Mouse (Mus musculus) hindbrain, embryonic 13.5 days (tissue): ENCODE data around the gene Utrn. TPM values are rescaled to one million over a fixed set of nuclear protein-coding genes. Genes with fewer than 3 reads are reported as not detected.
A peak's percentile ranks its signal among the peaks of the same experiment; 100 is the strongest.

Source experiments
- ATAC-seq: fragments of 200-750 bp; cut with Nextera tagmentation; 2 replicates; pipeline ENCODE4 v1.8.0; 2017; ENCODE audit warnings: moderate TSS enrichment; ENCODE audit not compliant: low FRiP score
- H3K27ac ChIP-seq: fragments of 300-500 bp; sonication (generic); 2 replicates; pipeline ENCODE4 v1.5.1; 2015; ENCODE audit warnings: inconsistent platforms, mild to moderate bottlenecking, moderate library complexity
- H3K27me3 ChIP-seq: fragments of 300-500 bp; sonication (generic); 2 replicates; pipeline ENCODE4 v1.6.1; 2015; ENCODE audit warnings: mild to moderate bottlenecking, inconsistent platforms
- H3K36me3 ChIP-seq: fragments of 300-500 bp; sonication (generic); 2 replicates; pipeline ENCODE4 v1.6.1; 2015; ENCODE audit warnings: mild to moderate bottlenecking, inconsistent platforms
- H3K4me1 ChIP-seq: fragments of 300-500 bp; sonication (generic); replicated peaks from 2 replicates; pipeline ENCODE4 v1.6.1; 2015; ENCODE audit warnings: inconsistent platforms
- H3K4me2 ChIP-seq: fragments of 300-500 bp; sonication (generic); 2 replicates; pipeline ENCODE4 v1.6.1; 2015; ENCODE audit warnings: inconsistent platforms, mild to moderate bottlenecking, moderate library complexity
- H3K4me3 ChIP-seq: fragments of 300-500 bp; sonication (generic); 2 replicates; pipeline ENCODE4 v1.5.1; 2015; ENCODE audit warnings: mild to moderate bottlenecking, inconsistent platforms
- H3K9ac ChIP-seq: fragments of 300-500 bp; sonication (generic); 2 replicates; pipeline ENCODE4 v1.6.1; 2015; ENCODE audit warnings: mild to moderate bottlenecking, inconsistent platforms
- H3K9me3 ChIP-seq: fragments of 300-500 bp; sonication (generic); 2 replicates; pipeline ENCODE4 v1.6.1; 2016; ENCODE audit warnings: inconsistent platforms
- WGBS: fragments of 180-500 bp; shearing (Covaris S2); methylation state at CpG from one replicate; pipeline ENCODE4 v1.1.7; 2015; 5-methylcytosine and 5-hydroxymethylcytosine counted together
- polyA plus RNA-seq: library from polyadenylated mRNA; unstranded; fragments of >200 nt; fragmentation: Nextera tagmentation; extraction: Ambion mirVana; gene quantifications from 2 replicates; pipeline ENCODE4 v1.2.1, GENCODE M21; 2015

The Utrn gene
- polyA plus RNA-seq, 1 experiment from 2014 or later: 31.4 TPM

DNA sequence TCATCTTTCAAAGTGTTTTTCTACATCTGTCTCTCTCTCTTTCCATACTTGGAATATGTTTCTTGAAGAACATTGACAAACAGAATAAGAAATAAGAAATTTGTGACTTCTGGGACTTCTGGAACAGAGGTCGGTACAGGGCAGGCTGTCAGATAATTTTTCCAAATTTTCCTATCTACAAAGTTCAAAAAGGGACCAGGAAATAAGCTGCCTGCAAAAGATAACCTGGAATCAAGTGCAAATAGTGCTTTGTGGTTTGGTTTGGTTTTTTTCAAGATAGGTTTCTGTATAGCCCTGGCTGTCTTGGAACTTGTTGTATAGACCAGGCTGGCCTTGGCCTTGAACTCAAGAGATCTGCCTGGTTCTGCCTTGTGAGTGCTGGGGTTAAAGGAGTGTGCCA, 490.0 kb downstream of the Utrn start:
- no peak overlapping the region for H3K27ac ChIP-seq
- no peak overlapping the region for H3K4me3 ChIP-seq
- no peaks in the 10 kb centered on the region for H3K27me3 ChIP-seq
- no peaks in the 10 kb centered on the region for H3K36me3 ChIP-seq
- H3K4me1 ChIP-seq: no peaks in the 10 kb centered on the region
- no peak overlapping the region for H3K4me2 ChIP-seq
- no peak overlapping the region for H3K9ac ChIP-seq
- H3K9me3 ChIP-seq: no peaks in the 10 kb centered on the region
- no peak for ATAC-seq
- WGBS: 97% methylated on average over 1 of the region's 1 CpGs

- WGBS: 65% methylated on average over 3 of the region's 3 CpGs
Observed at GRCm38 (mm10) chr10:12377727-12378126, 491.4 kb downstream of the Utrn start.

DNA sequence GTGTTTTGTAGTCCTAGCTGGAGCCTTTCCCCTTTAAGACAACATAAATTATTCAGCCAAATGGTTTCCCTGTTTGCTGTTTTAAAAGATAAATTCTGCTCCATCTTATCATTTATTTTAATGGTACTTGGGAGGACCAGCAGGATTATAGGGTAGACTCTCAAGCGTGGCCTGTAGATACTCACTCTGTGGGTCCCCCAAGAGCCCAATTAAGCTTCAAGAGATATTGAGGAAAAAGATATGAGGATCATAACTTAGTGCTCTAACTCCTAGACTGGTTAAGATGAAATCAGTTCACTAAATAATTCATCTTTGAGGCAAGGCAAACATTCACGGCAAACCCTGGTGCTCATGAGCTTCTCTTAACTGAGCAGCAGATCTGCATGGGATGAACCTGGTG, 493.1 kb downstream of the Utrn start:
- WGBS: 82% methylated on average over 2 of the region's 2 CpGs
- Histone ChIP-seq H3K4me2 (no peak overlapping the region), H3K9me3 (no peaks in the 10 kb centered on the region), H3K4me3 (no peak overlapping the region), H3K4me1 (no peaks in the 10 kb centered on the region), H3K27ac (no peak overlapping the region), H3K27me3 (no peaks in the 10 kb centered on the region), H3K9ac (no peak overlapping the region), H3K36me3 (no peaks in the 10 kb centered on the region)
- peak; percentile 59; the same call in 1 of the 2 replicates for ATAC-seq

More at GRCm38 (mm10) chr10:12377727-12378126, 491.4 kb downstream of the Utrn start:
- Histone ChIP-seq H3K27me3 (no peaks in the 10 kb centered on the region), H3K27ac (no peak overlapping the region), H3K4me1 (no peaks in the 10 kb centered on the region), H3K4me3 (no peak overlapping the region), H3K9me3 (no peaks in the 10 kb centered on the region), H3K4me2 (no peak overlapping the region), H3K36me3 (no peaks in the 10 kb centered on the region), H3K9ac (no peak overlapping the region)
- no peak for ATAC-seq

- Histone ChIP-seq H3K9ac (no peak overlapping the region), H3K27me3 (no peaks in the 10 kb centered on the region), H3K4me3 (no peak overlapping the region), H3K4me1 (no peaks in the 10 kb centered on the region), H3K4me2 (no peak overlapping the region), H3K9me3 (no peaks in the 10 kb centered on the region), H3K27ac (no peak overlapping the region), H3K36me3 (no peaks in the 10 kb centered on the region)
- no peak; the same call in 1 of the 2 replicates for ATAC-seq
- WGBS: 100% methylated on average over 1 of the region's 1 CpGs
Observed at GRCm38 (mm10) chr10:12374741-12375140, 494.4 kb downstream of the Utrn start.

- no peak overlapping the region for H3K4me3 ChIP-seq
- 88% methylated on average over 4 of the region's 4 CpGs for WGBS
- H3K4me2 ChIP-seq: no peak overlapping the region
- no peaks in the 10 kb centered on the region for H3K9me3 ChIP-seq
- H3K27me3 ChIP-seq: no peaks in the 10 kb centered on the region
- no peak overlapping the region for H3K27ac ChIP-seq
- H3K4me1 ChIP-seq: no peaks in the 10 kb centered on the region
- ATAC-seq: no peak
- H3K9ac ChIP-seq: no peak overlapping the region
- H3K36me3 ChIP-seq: no peaks in the 10 kb centered on the region
Observed at GRCm38 (mm10) chr10:12354556-12354955, 514.6 kb downstream of the Utrn start.

DNA sequence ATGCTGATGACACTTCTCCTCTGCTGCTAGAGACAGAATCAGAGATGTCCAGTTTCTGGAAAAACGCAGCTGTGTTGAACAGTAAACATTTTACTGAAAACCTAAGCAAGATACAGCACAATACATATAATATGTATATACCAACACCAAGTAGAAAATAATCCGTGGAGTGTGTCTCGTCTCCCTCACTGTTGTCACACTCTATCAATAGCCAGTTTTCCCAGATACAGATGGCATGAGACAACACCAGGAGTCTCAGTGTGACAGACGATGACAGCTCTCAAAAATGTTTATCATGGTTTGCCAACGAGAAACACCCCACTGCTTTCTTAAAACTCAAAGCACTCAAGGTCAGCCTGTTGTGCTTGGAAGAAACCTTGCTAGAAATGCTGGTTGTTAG, 515.1 kb downstream of the Utrn start:
- Histone ChIP-seq H3K4me3 (no peak overlapping the region), H3K36me3 (no peaks in the 10 kb centered on the region), H3K9me3 (no peaks in the 10 kb centered on the region), H3K9ac (no peak overlapping the region), H3K4me2 (no peak overlapping the region), H3K27me3 (no peaks in the 10 kb centered on the region), H3K4me1 (no peaks in the 10 kb centered on the region), H3K27ac (no peak overlapping the region)
- 76% methylated on average over 5 of the region's 5 CpGs for WGBS
- ATAC-seq: no peak

DNA sequence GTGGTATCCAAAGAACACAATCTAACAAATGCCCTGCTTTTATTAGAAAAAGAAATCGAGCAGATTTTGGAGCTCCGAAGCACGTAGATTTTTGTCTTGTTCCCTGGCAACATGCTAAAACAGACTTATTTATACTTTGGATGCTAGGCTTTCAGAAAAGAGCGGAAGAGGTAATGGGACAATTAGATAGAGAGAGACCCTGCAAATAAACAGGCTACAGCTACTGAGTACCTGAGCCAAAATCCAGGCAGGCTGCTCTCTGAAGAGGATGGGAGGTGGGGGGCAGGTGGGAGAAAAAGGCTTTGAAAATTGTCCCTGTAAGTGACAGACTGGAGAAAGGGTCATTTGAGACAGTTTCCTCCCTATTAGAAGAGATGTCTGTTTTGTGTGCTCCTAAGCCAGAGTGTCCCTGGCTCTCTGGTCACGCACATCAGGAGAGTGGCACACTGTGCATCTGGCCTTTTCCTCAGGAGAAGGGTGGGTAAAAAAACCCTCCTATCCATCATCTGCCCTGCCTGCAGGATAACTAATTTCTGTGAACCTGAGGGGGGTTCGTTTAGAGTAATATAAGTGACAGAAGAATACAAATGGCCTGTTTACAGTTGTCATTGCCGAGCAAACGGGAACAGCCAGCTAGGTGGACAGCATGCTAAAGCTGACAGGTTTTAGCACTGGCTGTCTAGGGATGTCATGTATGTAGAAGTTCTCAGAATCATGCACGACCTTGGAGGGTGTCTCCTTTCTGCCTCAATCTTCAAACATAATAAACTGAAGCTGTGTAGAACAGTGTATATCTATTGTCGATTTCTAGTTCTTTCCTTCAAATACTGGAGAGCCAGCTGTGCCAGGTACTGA, 529.2 kb downstream of the Utrn start:
- Histone ChIP-seq H3K27me3 (no peaks in the 10 kb centered on the region), H3K36me3 (no peaks in the 10 kb centered on the region), H3K4me3 (no peak overlapping the region), H3K4me1 (peaks cover 15% of the 10 kb centered on the region), H3K27ac (no peak overlapping the region; the same call in 1 of the 2 replicates), H3K9ac (no peak overlapping the region), H3K4me2 (no peak overlapping the region), H3K9me3 (no peaks in the 10 kb centered on the region)
- WGBS: 60% methylated on average over 10 of the region's 10 CpGs
- peak; percentile 67; the same call in 1 of the 2 replicates for ATAC-seq

DNA sequence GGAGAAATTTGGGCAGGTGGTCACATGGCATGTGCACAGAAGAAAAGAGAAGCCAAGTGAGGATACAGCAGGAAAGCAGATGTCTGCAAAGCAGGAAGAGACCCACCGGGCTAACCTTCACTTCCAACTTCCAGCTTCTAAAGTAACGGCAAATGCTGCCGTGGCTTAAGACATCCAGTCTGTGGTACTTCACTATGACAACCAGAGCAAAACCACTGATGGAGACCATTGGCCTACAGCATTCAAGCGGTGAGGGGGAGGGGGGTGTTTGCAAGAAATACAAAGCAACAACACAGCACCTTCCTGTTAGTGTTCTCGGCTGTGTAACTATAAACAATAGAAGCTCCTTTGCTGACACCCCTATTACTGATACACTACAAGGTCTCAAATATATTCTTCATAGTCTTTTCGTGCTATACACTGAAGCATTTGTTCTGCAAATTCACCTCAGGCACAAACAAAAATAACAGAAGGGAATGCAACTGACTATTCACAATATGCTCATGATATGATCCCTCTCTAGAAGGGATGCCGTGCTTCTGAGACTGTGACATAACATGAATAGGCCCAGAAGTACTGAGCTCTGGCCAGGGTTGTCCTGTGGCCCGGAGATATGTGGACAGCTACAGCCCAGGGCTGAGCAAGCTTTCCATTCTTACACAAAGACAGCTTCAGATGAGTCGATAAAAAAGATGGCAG, 530.0 kb downstream of the Utrn start:
- no peak overlapping the region for H3K4me3 ChIP-seq
- no peak overlapping the region for H3K27ac ChIP-seq
- no peaks in the 10 kb centered on the region for H3K36me3 ChIP-seq
- H3K27me3 ChIP-seq: no peaks in the 10 kb centered on the region
- peaks cover 15% of the 10 kb centered on the region for H3K4me1 ChIP-seq
- H3K9ac ChIP-seq: no peak overlapping the region
- H3K9me3 ChIP-seq: no peaks in the 10 kb centered on the region
- ATAC-seq: no peak
- no peak overlapping the region for H3K4me2 ChIP-seq
- WGBS: 74% methylated on average over 9 of the region's 9 CpGs

Other genes starting within 250 kb of the Utrn start
- 1.2 and 1.3 TPM in 2 replicates for gene Stx11, start 94.9 kb upstream of the Utrn start, polyA plus RNA-seq
- gene Sf3b5, start 136.0 kb upstream of the Utrn start, polyA plus RNA-seq: 26.0 and 27.1 TPM in 2 replicates
- 32.3 and 34.2 TPM in 2 replicates for gene Plagl1, start 191.1 kb upstream of the Utrn start, polyA plus RNA-seq